Mouse (Mus musculus): ENCODE data around the gene Ston2. TPM values are rescaled to one million over a fixed set of nuclear protein-coding genes. Genes with fewer than 3 reads are reported as not detected.
A peak's percentile ranks its signal among the peaks of the same experiment; 100 is the strongest.

Ston2 gene
- polyA plus RNA-seq, 1 experiment from 2014 or later: 25.0 TPM

DNA sequence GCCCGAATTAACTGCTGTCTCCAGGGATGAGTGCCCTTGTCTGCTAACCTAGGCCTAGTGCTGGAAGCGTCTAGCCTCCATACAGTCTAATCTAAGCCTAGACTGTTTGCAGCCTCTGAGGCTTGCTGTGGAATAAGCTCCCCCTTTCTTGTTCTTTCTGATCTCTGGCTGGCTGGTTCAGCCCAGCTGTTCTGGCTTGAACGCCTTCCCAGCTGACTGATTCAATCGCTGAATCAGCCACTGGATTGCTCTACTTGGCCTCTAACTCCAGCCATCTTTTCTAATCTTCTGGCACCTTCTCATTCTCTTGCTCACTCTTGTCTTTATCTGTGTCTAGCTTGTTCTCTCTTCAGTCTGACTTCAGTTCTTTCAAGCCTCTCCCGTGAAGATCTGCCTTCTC, 161.7 kb downstream of the Ston2 start:
- no peak overlapping the region for H3K4me3 ChIP-seq (replicated peaks)
- DNase-seq: no peak
- no peak overlapping the region for H3K9ac ChIP-seq
- no peaks in the 10 kb centered on the region for H3K4me1 ChIP-seq (replicated peaks)
- 64% methylated on average over 5 of the region's 5 CpGs for WGBS (ENCODE audit: insufficient replicate concordance)
- no peak for ATAC-seq (ENCODE audit: low read depth)
- no peaks in the 10 kb centered on the region for H3K36me3 ChIP-seq
- H3K27me3 ChIP-seq: no peaks in the 10 kb centered on the region
- no peak overlapping the region for H3K4me2 ChIP-seq
- H3K27ac ChIP-seq: no peak overlapping the region
- no peaks in the 10 kb centered on the region for H3K9me3 ChIP-seq (replicated peaks)

- H3K27me3 ChIP-seq: no peaks in the 10 kb centered on the region
- ATAC-seq (ENCODE audit: low read depth) (no peak), DNase-seq (no peak)
- H3K9ac ChIP-seq: no peak overlapping the region
- no peaks in the 10 kb centered on the region for H3K36me3 ChIP-seq
- H3K4me1 ChIP-seq (replicated peaks): no peaks in the 10 kb centered on the region
- no peak overlapping the region for H3K4me3 ChIP-seq (replicated peaks)
- no peak overlapping the region for H3K27ac ChIP-seq
- 46% methylated on average over 1 of the region's 1 CpGs for WGBS (ENCODE audit: insufficient replicate concordance)
- H3K9me3 ChIP-seq (replicated peaks): no peaks in the 10 kb centered on the region
- H3K4me2 ChIP-seq: no peak overlapping the region
Observed at GRCm38 (mm10) chr12:91625013-91625412, 163.2 kb downstream of the Ston2 start.

GRCm38 (mm10) chr12:91609425-91609824, 178.8 kb downstream of the Ston2 start:
- Histone ChIP-seq H3K27me3 (no peaks in the 10 kb centered on the region), H3K9ac (no peak overlapping the region), H3K36me3 (no peaks in the 10 kb centered on the region), H3K4me2 (no peak overlapping the region), H3K27ac (no peak overlapping the region), H3K4me3 (replicated peaks) (no peak overlapping the region), H3K4me1 (replicated peaks) (no peaks in the 10 kb centered on the region), H3K9me3 (replicated peaks) (no peaks in the 10 kb centered on the region)
- 75% methylated on average over 5 of the region's 5 CpGs for WGBS (ENCODE audit: insufficient replicate concordance)
- DNase-seq (no peak), ATAC-seq (ENCODE audit: low read depth) (no peak)

DNA sequence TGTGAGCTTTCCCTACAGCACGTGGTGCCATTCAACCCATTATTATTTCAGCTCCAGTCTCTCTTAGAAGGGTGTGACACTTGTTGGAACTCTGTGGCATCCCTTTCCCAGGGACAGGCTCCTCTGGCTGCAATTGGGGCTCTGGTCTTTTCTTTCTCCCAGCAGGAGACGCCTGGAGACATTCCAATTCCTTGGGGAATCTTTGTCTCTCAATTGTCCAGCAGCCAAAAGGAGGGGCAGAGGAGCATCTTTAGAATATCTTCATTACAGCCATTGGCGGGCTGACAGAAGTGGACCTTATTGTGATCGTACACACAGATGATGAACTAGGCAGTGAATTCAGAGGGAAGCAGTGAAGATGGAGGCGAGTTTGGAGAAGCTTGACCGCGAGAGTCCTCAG, 180.5 kb downstream of the Ston2 start:
- H3K36me3 ChIP-seq: no peaks in the 10 kb centered on the region
- no peaks in the 10 kb centered on the region for H3K9me3 ChIP-seq (replicated peaks)
- no peak overlapping the region for H3K9ac ChIP-seq
- H3K4me1 ChIP-seq (replicated peaks): no peaks in the 10 kb centered on the region
- H3K4me2 ChIP-seq: no peak overlapping the region
- DNase-seq (no peak), ATAC-seq (ENCODE audit: low read depth) (no peak)
- no peak overlapping the region for H3K4me3 ChIP-seq (replicated peaks)
- no peaks in the 10 kb centered on the region for H3K27me3 ChIP-seq
- WGBS (ENCODE audit: insufficient replicate concordance): 66% methylated on average over 7 of the region's 7 CpGs
- H3K27ac ChIP-seq: no peak overlapping the region

DNA sequence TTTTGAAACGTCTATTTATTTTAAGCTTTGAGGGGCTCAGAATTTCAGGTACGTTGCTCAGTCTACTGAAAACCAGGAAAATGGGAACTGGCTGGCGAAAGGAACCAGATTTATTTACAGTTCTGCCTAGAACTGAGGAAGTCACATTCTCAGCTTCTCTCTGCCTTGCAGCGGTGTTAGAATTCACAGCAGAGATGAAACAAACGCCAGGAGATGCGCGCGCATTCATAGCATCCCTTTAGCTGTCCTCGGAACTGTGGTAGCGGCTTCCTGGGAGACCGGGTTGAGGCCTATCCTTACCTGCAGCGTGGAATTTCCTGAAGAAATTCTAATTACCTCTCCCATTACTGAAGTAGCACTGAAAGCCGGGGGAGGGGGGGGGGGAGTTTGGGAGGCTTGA, 181.5 kb downstream of the Ston2 start:
- no peaks in the 10 kb centered on the region for H3K4me1 ChIP-seq (replicated peaks)
- DNase-seq: no peak
- no peak overlapping the region for H3K27ac ChIP-seq
- no peak overlapping the region for H3K9ac ChIP-seq
- no peaks in the 10 kb centered on the region for H3K9me3 ChIP-seq (replicated peaks)
- H3K36me3 ChIP-seq: no peaks in the 10 kb centered on the region
- no peak overlapping the region for H3K4me3 ChIP-seq (replicated peaks)
- WGBS (ENCODE audit: insufficient replicate concordance): 71% methylated on average over 13 of the region's 13 CpGs
- H3K27me3 ChIP-seq: no peaks in the 10 kb centered on the region
- H3K4me2 ChIP-seq: no peak overlapping the region
- no peak for ATAC-seq (ENCODE audit: low read depth)

DNA sequence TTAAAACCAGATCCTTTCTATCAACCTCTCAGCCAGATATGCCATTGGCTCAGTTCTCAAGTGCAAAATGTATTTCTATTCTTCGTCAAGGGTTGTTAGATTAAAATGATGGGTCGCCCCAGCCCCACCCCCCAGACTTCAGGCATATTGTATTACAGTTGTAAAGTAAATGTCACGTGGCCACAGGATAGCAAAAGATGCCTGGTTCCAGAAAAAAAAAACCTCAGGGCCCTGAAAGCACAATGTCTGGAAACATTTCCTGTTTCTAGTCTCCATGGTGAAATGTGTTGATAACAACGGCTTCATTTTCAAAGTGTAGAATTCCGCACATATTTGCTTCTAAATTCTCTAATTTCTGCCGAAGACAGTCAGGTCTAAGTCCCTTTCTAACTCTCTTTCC, 183.6 kb downstream of the Ston2 start:
- Histone ChIP-seq H3K4me1 (replicated peaks) (no peaks in the 10 kb centered on the region), H3K27ac (no peak overlapping the region), H3K9me3 (replicated peaks) (no peaks in the 10 kb centered on the region), H3K4me3 (replicated peaks) (no peak overlapping the region), H3K27me3 (no peaks in the 10 kb centered on the region), H3K4me2 (no peak overlapping the region), H3K36me3 (no peaks in the 10 kb centered on the region), H3K9ac (no peak overlapping the region)
- ATAC-seq (ENCODE audit: low read depth) (no peak), DNase-seq (no peak)
- WGBS (ENCODE audit: insufficient replicate concordance): 43% methylated on average over 6 of the region's 6 CpGs

DNA sequence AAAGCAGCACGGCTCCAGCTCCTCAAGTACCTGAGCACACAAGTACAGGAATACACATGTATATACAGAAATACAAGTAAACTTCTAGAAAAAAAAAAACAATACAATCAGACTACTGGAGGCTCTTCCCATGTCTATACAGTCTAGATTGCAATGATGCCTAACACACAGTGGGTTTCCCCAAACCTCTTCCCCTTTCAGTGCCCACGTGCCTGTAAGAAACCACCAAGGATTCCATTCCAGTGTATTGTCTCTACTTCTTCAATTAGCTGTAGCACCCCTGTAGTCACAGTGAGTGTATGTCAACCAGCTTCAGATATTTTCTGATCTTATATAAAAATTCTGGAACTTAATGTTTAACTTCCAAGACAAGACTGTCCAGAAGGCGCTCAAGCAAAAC, 196.1 kb downstream of the Ston2 start:
- Histone ChIP-seq H3K27ac (no peak overlapping the region), H3K4me1 (replicated peaks) (peaks cover 20% of the 10 kb centered on the region), H3K9ac (no peak overlapping the region), H3K4me2 (no peak overlapping the region), H3K36me3 (no peaks in the 10 kb centered on the region), H3K4me3 (replicated peaks) (no peak overlapping the region), H3K27me3 (no peaks in the 10 kb centered on the region), H3K9me3 (replicated peaks) (no peaks in the 10 kb centered on the region)
- DNase-seq: no peak
- no peak for ATAC-seq (ENCODE audit: low read depth)
- 77% methylated on average over 3 of the region's 3 CpGs for WGBS (ENCODE audit: insufficient replicate concordance)

GRCm38 (mm10) chr12:91591191-91591590, 197.0 kb downstream of the Ston2 start:
- ATAC-seq (ENCODE audit: low read depth): no peak
- H3K36me3 ChIP-seq: no peaks in the 10 kb centered on the region
- no peak for DNase-seq
- H3K9me3 ChIP-seq (replicated peaks): no peaks in the 10 kb centered on the region
- peak overlapping the region; percentile 80 for H3K9ac ChIP-seq
- H3K4me2 ChIP-seq: peak overlapping the region; percentile 82
- WGBS (ENCODE audit: insufficient replicate concordance): 89% methylated on average over 1 of the region's 1 CpGs
- H3K4me3 ChIP-seq (replicated peaks): peak overlapping the region; percentile 95
- H3K27me3 ChIP-seq: no peaks in the 10 kb centered on the region
- H3K4me1 ChIP-seq (replicated peaks): peaks cover 24% of the 10 kb centered on the region
- H3K27ac ChIP-seq: peak overlapping the region; percentile 92

GRCm38 (mm10) chr12:91590716-91591115, 197.5 kb downstream of the Ston2 start:
- Histone ChIP-seq H3K27me3 (no peaks in the 10 kb centered on the region), H3K4me3 (replicated peaks) (peak overlapping the region; percentile 95), H3K9ac (peak overlapping the region; percentile 80), H3K27ac (peak overlapping the region; percentile 92), H3K4me2 (peak overlapping the region; percentile 82), H3K4me1 (replicated peaks) (peaks cover 26% of the 10 kb centered on the region), H3K36me3 (peaks cover 4% of the 10 kb centered on the region), H3K9me3 (replicated peaks) (no peaks in the 10 kb centered on the region)
- WGBS (ENCODE audit: insufficient replicate concordance): 20% methylated on average over 6 of the region's 6 CpGs
- no peak for ATAC-seq (ENCODE audit: low read depth)
- peak; percentile 34 for DNase-seq

GRCm38 (mm10) chr12:91589847-91590690, 198.1 kb downstream of the Ston2 start, which contains the start of gene Gtf2a1:
Gene Gtf2a1 (minus strand): TSS chr12:91590487.
- Histone ChIP-seq H3K36me3 (peaks cover 10% of the 10 kb centered on the region), H3K4me2 (peak within 1 kb of the TSS; percentile 82), H3K4me1 (replicated peaks) (peaks cover 26% of the 10 kb centered on the region), H3K9ac (peak within 1 kb of the TSS; percentile 100), H3K4me3 (replicated peaks) (peak within 1 kb of the TSS; percentile 95), H3K9me3 (replicated peaks) (no peaks in the 10 kb centered on the region), H3K27me3 (no peaks in the 10 kb centered on the region), H3K27ac (peak within 1 kb of the TSS; percentile 100)
- ATAC-seq (ENCODE audit: low read depth) (peak; percentile 81), DNase-seq (peak; percentile 89)
- WGBS (ENCODE audit: insufficient replicate concordance): under 1% methylated on average over 83 of the region's 99 CpGs

DNA sequence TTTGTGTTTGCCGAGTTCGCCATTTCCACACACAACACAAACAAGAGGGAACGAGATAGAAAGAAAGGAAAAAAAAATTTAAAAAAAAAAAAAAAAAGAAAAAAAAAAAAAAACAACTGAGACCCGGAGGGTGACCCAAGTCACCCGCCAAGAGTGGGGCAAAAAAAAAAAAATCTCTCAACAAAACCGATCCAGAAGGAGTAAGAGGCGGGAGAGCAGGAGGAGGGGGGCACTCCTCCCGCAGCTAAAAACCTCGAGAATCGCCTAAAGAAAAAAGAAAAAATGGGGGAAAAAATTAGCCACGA, 198.7 kb downstream of the Ston2 start:
- H3K9me3 ChIP-seq (replicated peaks): no peaks in the 10 kb centered on the region
- peak overlapping the region; percentile 100 for H3K9ac ChIP-seq
- ATAC-seq (ENCODE audit: low read depth) (no peak), DNase-seq (no peak)
- peak overlapping the region; percentile 100 for H3K27ac ChIP-seq
- peaks cover 16% of the 10 kb centered on the region for H3K36me3 ChIP-seq
- peak overlapping the region; percentile 95 for H3K4me3 ChIP-seq (replicated peaks)
- H3K27me3 ChIP-seq: no peaks in the 10 kb centered on the region
- 0% methylated on average over 11 of the region's 11 CpGs for WGBS (ENCODE audit: insufficient replicate concordance)
- H3K4me1 ChIP-seq (replicated peaks): peaks cover 26% of the 10 kb centered on the region
- peak overlapping the region; percentile 72 for H3K4me2 ChIP-seq

All from liver, embryonic 13.5 days (tissue).